Mouse (Mus musculus): Measurements from ENCODE around the gene Acsm1. TPM values are rescaled to one million over a fixed set of nuclear protein-coding genes. Genes with fewer than 3 reads are reported as not detected.

The Acsm1 gene
- polyA plus RNA-seq, 1 experiment = not detected

- H3K4me3 ChIP-seq = no peak overlapping the region
- H3ac ChIP-seq (ENCODE audit: control insufficient read depth, insufficient read length) = no peak overlapping the region
- TF ChIP-seq MAX (IDR thresholded peaks at IDR 0.05; ENCODE audit: low read depth) (no peak), USF1 (IDR thresholded peaks at IDR 0.05; ENCODE audit: low read depth) (no peak), TCF3 (IDR thresholded peaks at IDR 0.05; ENCODE audit: insufficient read length, low read depth) (no peak), MYOG (IDR thresholded peaks at IDR 0.05; ENCODE audit: control insufficient read depth in 1 of 3, insufficient read depth in 1 of 3, insufficient read length in 2 of 3, low read depth in 2 of 3) (no peak)
- no peaks in the 10 kb centered on the region for H3K27me3 ChIP-seq (ENCODE audit: control insufficient read depth, insufficient read depth, insufficient read length)
- H3K36me3 ChIP-seq (ENCODE audit: control insufficient read depth, insufficient read depth) = no peaks in the 10 kb centered on the region
- H3K79me2 ChIP-seq (ENCODE audit: control insufficient read depth, insufficient read depth) = no peaks in the 10 kb centered on the region
- no peak overlapping the region for H3K4me2 ChIP-seq (ENCODE audit: low read depth)
Observed at GRCm38 (mm10) chr7:119594530-119595107, 12.2 kb upstream of the Acsm1 start.

DNA sequence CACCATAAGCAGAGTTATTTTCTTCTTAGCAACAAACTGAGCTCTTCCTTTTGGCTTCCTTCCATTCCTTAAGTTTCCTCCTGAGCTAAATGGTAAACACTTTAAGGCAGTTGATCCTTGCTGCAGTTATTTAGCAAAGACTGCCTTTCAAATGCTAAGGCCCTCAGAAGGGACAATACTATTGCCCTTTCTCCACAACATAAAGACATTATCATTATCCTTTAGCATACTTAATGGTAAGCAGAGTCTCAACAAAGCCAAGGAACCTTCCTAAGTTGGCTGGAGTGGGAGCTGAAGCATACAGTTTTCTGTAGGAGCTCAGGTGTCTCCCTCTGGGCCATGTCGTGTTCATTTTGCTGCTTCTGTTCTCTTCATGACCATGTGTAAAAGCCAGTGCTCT is 11.5 kb upstream of the Acsm1 start:
- Histone ChIP-seq H3K4me2 (ENCODE audit: low read depth) (no peak overlapping the region), H3K36me3 (ENCODE audit: control insufficient read depth, insufficient read depth) (no peaks in the 10 kb centered on the region), H3ac (ENCODE audit: control insufficient read depth, insufficient read length) (no peak overlapping the region), H3K79me2 (ENCODE audit: control insufficient read depth, insufficient read depth) (no peaks in the 10 kb centered on the region), H3K27me3 (ENCODE audit: control insufficient read depth, insufficient read depth, insufficient read length) (no peaks in the 10 kb centered on the region), H3K4me3 (no peak overlapping the region)
- TF ChIP-seq USF1 (IDR thresholded peaks at IDR 0.05; ENCODE audit: low read depth) = no peak
- no peak for TF ChIP-seq REST (IDR thresholded peaks at IDR 0.05; ENCODE audit: insufficient read depth, insufficient read length)
- no peak for TF ChIP-seq SRF (IDR thresholded peaks at IDR 0.05; ENCODE audit: control insufficient read depth, insufficient read length, low read depth)
- no peak for TF ChIP-seq E2F4 (IDR thresholded peaks at IDR 0.05; ENCODE audit: insufficient read depth)
- TF ChIP-seq POLR2A (IDR thresholded peaks at IDR 0.05; ENCODE audit: insufficient read length, low read depth) = no peak
- no peak for TF ChIP-seq TCF3 (IDR thresholded peaks at IDR 0.05; ENCODE audit: insufficient read length, low read depth)
- no peak for TF ChIP-seq MAX (IDR thresholded peaks at IDR 0.05; ENCODE audit: low read depth)
- no peak for TF ChIP-seq CEBPB (IDR thresholded peaks at IDR 0.05; ENCODE audit: insufficient read depth, poor library complexity, severe bottlenecking)
- TF ChIP-seq TCF12 (IDR thresholded peaks at IDR 0.05; ENCODE audit: insufficient read depth, poor library complexity, severe bottlenecking) = no peak
- no peak for TF ChIP-seq POLR2AphosphoS2 (IDR thresholded peaks at IDR 0.05; ENCODE audit: insufficient read length, low read depth)
- no peak for TF ChIP-seq MYOG (IDR thresholded peaks at IDR 0.05; ENCODE audit: control insufficient read depth in 1 of 3, insufficient read depth in 1 of 3, insufficient read length in 2 of 3, low read depth in 2 of 3)
- TF ChIP-seq MYOD1 (IDR thresholded peaks at IDR 0.05; ENCODE audit: control insufficient read depth in 1 of 3, insufficient read length in 2 of 3, low read depth in 2 of 3) = no peak

DNA sequence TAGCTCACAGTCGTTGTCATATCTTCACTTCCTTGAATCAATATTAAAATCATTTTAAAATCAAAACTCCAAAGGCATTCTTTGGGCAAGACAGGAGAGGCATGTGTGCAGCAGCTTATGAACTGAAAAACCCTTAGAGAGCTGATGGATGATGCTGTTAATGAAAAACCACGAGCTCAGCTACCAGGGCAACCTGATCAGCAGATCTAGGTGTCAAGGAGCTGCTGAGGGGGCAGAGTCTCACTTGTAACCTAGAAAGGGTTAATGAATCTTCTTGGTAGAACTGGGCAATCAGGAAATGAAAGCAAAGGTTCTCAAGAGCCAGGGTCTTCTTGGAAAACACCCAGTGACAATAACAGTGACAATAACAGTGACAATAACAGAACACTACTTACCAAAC is 10.3 kb upstream of the Acsm1 start:
- H3K36me3 ChIP-seq (ENCODE audit: control insufficient read depth, insufficient read depth) = no peaks in the 10 kb centered on the region
- H3ac ChIP-seq (ENCODE audit: control insufficient read depth, insufficient read length) = no peak overlapping the region
- H3K79me2 ChIP-seq (ENCODE audit: control insufficient read depth, insufficient read depth) = no peaks in the 10 kb centered on the region
- no peak overlapping the region for H3K4me3 ChIP-seq
- TF ChIP-seq USF1 (IDR thresholded peaks at IDR 0.05; ENCODE audit: low read depth) (no peak), E2F4 (IDR thresholded peaks at IDR 0.05; ENCODE audit: insufficient read depth) (no peak), MYOD1 (IDR thresholded peaks at IDR 0.05; ENCODE audit: control insufficient read depth in 1 of 3, insufficient read length in 2 of 3, low read depth in 2 of 3) (no peak), REST (IDR thresholded peaks at IDR 0.05; ENCODE audit: insufficient read depth, insufficient read length) (no peak), SRF (IDR thresholded peaks at IDR 0.05; ENCODE audit: control insufficient read depth, insufficient read length, low read depth) (no peak), MYOG (IDR thresholded peaks at IDR 0.05; ENCODE audit: control insufficient read depth in 1 of 3, insufficient read depth in 1 of 3, insufficient read length in 2 of 3, low read depth in 2 of 3) (no peak), POLR2A (IDR thresholded peaks at IDR 0.05; ENCODE audit: insufficient read length, low read depth) (no peak), TCF3 (IDR thresholded peaks at IDR 0.05; ENCODE audit: insufficient read length, low read depth) (no peak), POLR2AphosphoS2 (IDR thresholded peaks at IDR 0.05; ENCODE audit: insufficient read length, low read depth) (no peak), MAX (IDR thresholded peaks at IDR 0.05; ENCODE audit: low read depth) (no peak), CEBPB (IDR thresholded peaks at IDR 0.05; ENCODE audit: insufficient read depth, poor library complexity, severe bottlenecking) (no peak), TCF12 (IDR thresholded peaks at IDR 0.05; ENCODE audit: insufficient read depth, poor library complexity, severe bottlenecking) (no peak)
- H3K27me3 ChIP-seq (ENCODE audit: control insufficient read depth, insufficient read depth, insufficient read length) = no peaks in the 10 kb centered on the region
- H3K4me2 ChIP-seq (ENCODE audit: low read depth) = no peak overlapping the region

- Histone ChIP-seq H3K4me3 (no peak overlapping the region), H3K27me3 (ENCODE audit: control insufficient read depth, insufficient read depth, insufficient read length) (no peaks in the 10 kb centered on the region), H3K4me2 (ENCODE audit: low read depth) (no peak overlapping the region), H3ac (ENCODE audit: control insufficient read depth, insufficient read length) (no peak overlapping the region), H3K79me2 (ENCODE audit: control insufficient read depth, insufficient read depth) (no peaks in the 10 kb centered on the region), H3K36me3 (ENCODE audit: control insufficient read depth, insufficient read depth) (no peaks in the 10 kb centered on the region)
- TF ChIP-seq CEBPB (IDR thresholded peaks at IDR 0.05; ENCODE audit: insufficient read depth, poor library complexity, severe bottlenecking) (no peak), SRF (IDR thresholded peaks at IDR 0.05; ENCODE audit: control insufficient read depth, insufficient read length, low read depth) (no peak), E2F4 (IDR thresholded peaks at IDR 0.05; ENCODE audit: insufficient read depth) (no peak), REST (IDR thresholded peaks at IDR 0.05; ENCODE audit: insufficient read depth, insufficient read length) (no peak), POLR2A (IDR thresholded peaks at IDR 0.05; ENCODE audit: insufficient read length, low read depth) (no peak), USF1 (IDR thresholded peaks at IDR 0.05; ENCODE audit: low read depth) (no peak), POLR2AphosphoS2 (IDR thresholded peaks at IDR 0.05; ENCODE audit: insufficient read length, low read depth) (no peak), TCF3 (IDR thresholded peaks at IDR 0.05; ENCODE audit: insufficient read length, low read depth) (no peak), MAX (IDR thresholded peaks at IDR 0.05; ENCODE audit: low read depth) (no peak)
Observed at GRCm38 (mm10) chr7:119601195-119601953, 5.5 kb upstream of the Acsm1 start.
